Mouse (Mus musculus) layer of hippocampus, adult 9-11 months (tissue): Measurements from ENCODE around the gene Ubiad1.
A peak's percentile ranks its signal among the peaks of the same experiment; 100 is the strongest.

Source experiments
- DNase-seq: peaks from one replicate; pipeline ENCODE4 v3.0.0; 2022

The Ubiad1 gene

GRCm38 (mm10) chr4:148399437-148400094 is 45.0 kb downstream of the Ubiad1 start:
- DNase-seq = no peak

DNA sequence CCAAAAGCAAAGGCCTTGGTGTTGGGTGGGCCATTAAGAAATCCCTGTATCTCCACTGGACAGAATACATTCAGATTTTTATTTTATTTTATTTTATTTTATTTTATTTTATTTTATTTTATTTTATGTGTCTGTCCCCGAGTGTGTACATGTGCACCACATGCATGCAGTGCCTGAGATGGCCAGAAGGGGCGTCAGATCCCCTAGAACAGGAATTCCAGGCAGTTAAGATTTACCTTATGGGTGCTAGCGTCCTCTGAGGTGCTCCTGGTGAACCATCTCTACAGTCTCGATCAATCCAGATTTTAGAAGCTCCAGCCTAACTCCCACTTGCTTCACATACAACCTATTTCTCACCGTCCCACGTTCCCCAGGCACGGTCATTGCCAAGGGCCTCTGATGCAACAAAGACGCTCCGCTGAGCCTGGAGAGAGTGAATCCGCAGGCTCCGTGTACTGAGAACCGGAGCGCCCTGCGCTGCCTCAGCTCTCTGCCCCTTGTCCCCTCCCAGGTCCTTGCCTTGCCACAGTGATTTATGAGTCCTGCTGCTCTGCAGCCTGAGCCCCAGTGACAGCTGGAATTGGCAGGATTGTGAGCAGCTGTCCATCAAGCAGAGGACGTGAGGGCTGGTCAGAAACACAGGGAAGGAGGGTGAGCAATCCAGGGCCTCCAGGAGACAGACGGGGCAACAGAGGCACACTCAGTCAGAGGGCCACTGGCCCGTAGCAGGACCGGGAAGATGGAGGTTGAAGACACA is 46.9 kb downstream of the Ubiad1 start:
- no peak for DNase-seq

DNA sequence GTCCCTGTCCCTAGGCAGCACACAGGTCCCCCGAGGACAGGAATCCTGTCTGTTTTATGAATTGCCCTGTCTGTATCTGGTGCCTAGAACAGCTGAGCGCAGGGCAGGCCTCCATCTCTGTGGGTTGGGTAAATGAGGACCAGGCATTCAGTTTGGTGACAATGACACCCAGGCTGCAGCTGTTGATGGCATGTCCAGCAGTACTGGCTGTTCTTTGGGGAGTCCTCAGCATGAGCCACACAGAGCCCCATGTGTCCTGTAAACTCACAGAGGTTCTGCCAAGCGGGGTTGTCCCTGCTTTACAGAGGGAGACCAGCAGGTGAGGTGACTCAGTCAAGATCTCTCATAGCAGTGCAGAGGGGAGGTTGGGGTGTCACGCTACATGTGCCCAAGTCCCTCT is 47.5 kb downstream of the Ubiad1 start:
- DNase-seq = peak; percentile 62

- no peak for DNase-seq
Measured at GRCm38 (mm10) chr4:148395875-148396274, 48.7 kb downstream of the Ubiad1 start.

- DNase-seq = no peak
Measured at GRCm38 (mm10) chr4:148395198-148395597, 49.4 kb downstream of the Ubiad1 start.

- DNase-seq = no peak
Measured at GRCm38 (mm10) chr4:148391714-148392310, 52.8 kb downstream of the Ubiad1 start.

- no peak for DNase-seq
Measured at GRCm38 (mm10) chr4:148389635-148390034, 54.9 kb downstream of the Ubiad1 start.

DNA sequence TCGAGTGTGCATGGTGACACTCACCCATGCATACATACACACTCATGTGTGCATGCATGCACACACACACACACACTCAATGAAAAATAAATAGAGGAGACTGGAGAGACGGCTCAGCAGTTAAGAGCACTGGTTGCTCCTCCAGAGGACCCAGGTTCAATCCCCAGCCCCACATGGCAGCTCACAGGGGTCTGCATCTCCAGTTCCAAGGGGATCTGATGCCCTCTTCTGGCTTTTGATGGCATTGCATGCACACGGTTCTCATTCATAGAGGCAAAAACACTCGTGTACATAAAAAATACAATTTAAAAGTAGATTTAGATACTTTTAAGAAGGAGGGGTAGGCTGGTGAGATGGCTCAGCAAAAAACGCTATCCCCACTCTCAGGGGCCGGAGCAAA is 55.5 kb downstream of the Ubiad1 start:
- no peak for DNase-seq

DNA sequence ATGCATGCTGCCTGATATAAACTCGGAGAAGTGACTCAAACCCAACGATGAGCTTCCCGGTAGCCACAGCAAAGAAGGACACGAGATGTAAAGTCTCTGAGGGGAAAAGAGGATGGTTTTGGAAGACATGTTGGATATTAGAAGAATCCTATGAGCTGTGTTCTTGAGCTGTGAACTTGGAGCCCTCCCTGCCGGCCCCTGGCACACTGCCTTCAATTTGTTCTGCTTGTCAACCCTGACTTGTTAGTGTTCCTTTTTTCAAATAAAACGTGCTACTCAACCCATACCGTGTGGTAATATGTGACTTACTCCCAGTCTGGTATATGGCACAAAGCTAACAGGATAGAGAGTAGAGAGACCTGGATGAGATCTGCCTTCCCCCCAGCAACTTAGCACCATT is 59.3 kb downstream of the Ubiad1 start:
- no peak for DNase-seq
